In genomic region chr12:100123476-100123875, GRCm38 (mm10) we compare ENCODE assay signal across 13 mouse cellular contexts. TPM values are rescaled to one million over a fixed set of nuclear protein-coding genes. Genes with fewer than 3 reads are reported as not detected.
DNase-seq lines count a peak whose midpoint lies in the region; ATAC-seq and TF ChIP-seq lines count a peak whose summit lies in the region.
"Had no signal": no experiment of that assay in that cellular context is flagged by ENCODE, and none has a peak within 500 bp of the region (broad histone marks: within the 10 kb centered on the region; RNA-seq: fewer than 3 reads in every experiment).

No protein-coding gene starts in this region.

- TF ChIP-seq CTCF in gastrocnemius, adult 2 months (IDR thresholded peaks at IDR 0.05): no peak

- intact Hi-C loops in gastrocnemius, adult 2 months (cut with DNase I): no loop called here
- intact Hi-C loops in gastrocnemius, postnatal 36 days (cut with DNase I): no loop called here
- intact Hi-C loops in left cerebral cortex, postnatal 4 days (cut with DNase I): no loop called here

- no peaks in the 10 kb centered on the region for H3K9me3 ChIP-seq in intestine, embryonic 16.5 days (ENCODE audit: control insufficient read depth, low read length)
- H3K9me3 ChIP-seq: embryonic facial prominence, embryonic 13.5 days; heart, embryonic 13.5 days; hindbrain, embryonic 15.5 days; neural tube, embryonic 12.5 days had no signal

- no peak for DNase-seq in gastrocnemius, adult 2 months
- DNase-seq in gastrocnemius, postnatal 36 days: no peak
- peak; percentile 41 to 62 for DNase-seq in frontal cortex, postnatal 25 days (ENCODE audit: low spot score in 2 of 2)
- DNase-seq in layer of hippocampus, adult 8-10 months (ENCODE audit: low spot score in 2 of 2): peak; percentile 78 to 82
- DNase-seq in left cerebral cortex, postnatal 4 days: peak; percentile 45
- no peak for DNase-seq in spleen, postnatal 36 days (ENCODE audit: low spot score in 2 of 2)
- DNase-seq in spleen, adult 12 weeks (ENCODE audit: low spot score): no peak
- DNase-seq: retina, postnatal 1 day had no signal

- WGBS in intestine, embryonic 16.5 days: 86% methylated on average over 9 of the region's 9 CpGs

- H3K9ac ChIP-seq in intestine, embryonic 16.5 days (ENCODE audit: low read depth, low read length): no peak overlapping the region
- H3K9ac ChIP-seq: embryonic facial prominence, embryonic 13.5 days; heart, embryonic 13.5 days; hindbrain, embryonic 15.5 days; neural tube, embryonic 12.5 days had no signal

- H3K27ac ChIP-seq in gastrocnemius, adult 2 months: peak overlapping the region; percentile 61
- no peak overlapping the region for H3K27ac ChIP-seq in intestine, embryonic 16.5 days (ENCODE audit: low read length)
- H3K27ac ChIP-seq: embryonic facial prominence, embryonic 13.5 days; heart, embryonic 13.5 days; hindbrain, embryonic 15.5 days; neural tube, embryonic 12.5 days had no signal

- H3K4me3 ChIP-seq in gastrocnemius, adult 2 months: no peak overlapping the region
- H3K4me3 ChIP-seq in intestine, embryonic 16.5 days (ENCODE audit: low read length): no peak overlapping the region
- H3K4me3 ChIP-seq: embryonic facial prominence, embryonic 13.5 days; heart, embryonic 13.5 days; hindbrain, embryonic 15.5 days; neural tube, embryonic 12.5 days had no signal

- H3K27me3 ChIP-seq in intestine, embryonic 16.5 days (replicated peaks; ENCODE audit: control insufficient read depth, insufficient read depth, low read length): no peaks in the 10 kb centered on the region
- H3K27me3 ChIP-seq: embryonic facial prominence, embryonic 13.5 days; heart, embryonic 13.5 days; hindbrain, embryonic 15.5 days; neural tube, embryonic 12.5 days had no signal

- no peak for ATAC-seq in intestine, embryonic 16.5 days

- peaks cover 6% of the 10 kb centered on the region; the same call in 1 of the 2 replicates for H3K4me1 ChIP-seq in intestine, embryonic 16.5 days (ENCODE audit: control insufficient read depth, insufficient read depth, low read length)
- H3K4me1 ChIP-seq: embryonic facial prominence, embryonic 13.5 days; hindbrain, embryonic 15.5 days; neural tube, embryonic 12.5 days had no signal

- H3K36me3 ChIP-seq in intestine, embryonic 16.5 days (ENCODE audit: control insufficient read depth, insufficient read depth, low read length): peaks cover 35% of the 10 kb centered on the region

- no peak overlapping the region for H3K4me2 ChIP-seq in intestine, embryonic 16.5 days (ENCODE audit: low read depth, low read length)
- H3K4me2 ChIP-seq: embryonic facial prominence, embryonic 13.5 days; heart, embryonic 13.5 days; hindbrain, embryonic 15.5 days; neural tube, embryonic 12.5 days had no signal

RNA-seq across cellular contexts. Expression of gene Psmc1, which starts 13.5 kb away (rescaled TPM):
- 100 to 1,000 TPM; 128 to 151 TPM for total RNA-seq in gastrocnemius, adult 2 months (2021)
- total RNA-seq in gastrocnemius, postnatal 36 days (2021): 100 to 1,000 TPM; 133 to 134 TPM
- total RNA-seq in layer of hippocampus, adult 8-10 months (2022): 100 to 1,000 TPM; 166 to 190 (median 181) TPM
- 100 to 1,000 TPM; 184 to 191 TPM for total RNA-seq in left cerebral cortex, postnatal 4 days (2021)
- polyA plus RNA-seq in intestine, embryonic 16.5 days (2015; fragmentation: Nextera tagmentation; extraction: Ambion mirVana): 223 and 239 TPM in 2 replicates

RNA-seq across cellular contexts. Expression of gene Nrde2, which starts 36.0 kb away (rescaled TPM):
- 1 to 10 TPM; 7.8 to 9.1 TPM for total RNA-seq in gastrocnemius, adult 2 months (2021)
- 1 to 10 TPM; 6.8 to 9.3 TPM for total RNA-seq in gastrocnemius, postnatal 36 days (2021)
- total RNA-seq in layer of hippocampus, adult 8-10 months (2022): 10 to 100 TPM; 16.5 to 21.9 (median 18.1) TPM
- 10 to 100 TPM; 17.8 to 19.9 TPM for total RNA-seq in left cerebral cortex, postnatal 4 days (2021)
- polyA plus RNA-seq in intestine, embryonic 16.5 days (2015; fragmentation: Nextera tagmentation; extraction: Ambion mirVana): 7.9 and 9.0 TPM in 2 replicates

Comparison
In these comparisons a context has a peak if more than half of its experiments do, and no peak if none do; other contexts are left out.
1. DNase-seq: peak in frontal cortex, postnatal 25 days (2 of 2), layer of hippocampus, adult 8-10 months (2 of 2) and left cerebral cortex, postnatal 4 days (single experiment); none in gastrocnemius, adult 2 months (single experiment), gastrocnemius, postnatal 36 days (0 of 2), spleen, postnatal 36 days (0 of 2) and spleen, adult 12 weeks (single experiment).